Mouse (Mus musculus) frontal cortex, adult 2 months (tissue): ENCODE data around the gene Myh6. TPM values are rescaled to one million over a fixed set of nuclear protein-coding genes. Genes with fewer than 3 reads are reported as not detected.

Experiments used
- DNase-seq, 2 experiments: peaks; one replicate each; pipeline ENCODE4 v3.0.0; 2022; ENCODE audit warnings: low spot score in 1 of 2; ENCODE audit errors: extremely low spot score in 1 of 2
- polyA plus RNA-seq: library from polyadenylated mRNA; depleted of rRNA; stranded (reverse); fragments of >200 nt; gene quantifications from 2 replicates; pipeline ENCODE4 v1.2.3, GENCODE M21; 2012; rRNA removed

Gene Myh6
- polyA plus RNA-seq, 1 experiment: 0.02 TPM

- DNase-seq: peak in 1 of 2 experiments; percentile 40
Measured at GRCm38 (mm10) chr14:54894296-54895151, 72.2 kb downstream of the Myh6 start.

GRCm38 (mm10) chr14:54893651-54894181 is 73.0 kb downstream of the Myh6 start:
- DNase-seq: peak; percentile 99 to 100

DNA sequence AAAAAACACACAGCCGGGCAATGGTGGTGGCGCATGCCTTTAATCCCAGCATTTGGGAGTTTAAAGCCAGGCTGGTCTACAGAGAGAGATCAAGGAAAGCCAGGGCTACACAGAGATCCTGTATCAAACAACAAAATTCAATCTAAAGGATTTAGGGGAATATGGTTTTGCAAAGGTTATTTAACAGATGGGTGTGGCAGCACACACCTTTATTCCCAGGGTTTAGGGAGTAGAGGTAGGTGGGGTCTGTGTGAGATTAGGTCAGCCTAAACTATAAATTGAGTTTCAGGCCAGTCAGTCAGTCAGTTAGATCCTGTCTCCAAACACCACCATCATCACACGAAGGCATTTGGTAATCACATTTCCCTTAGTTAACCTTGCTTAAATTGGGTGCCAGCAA is 74.5 kb downstream of the Myh6 start, which contains the start of gene Pabpn1:
Gene Pabpn1, plus strand, starts transcription at position 301 of the 400 bp plus-strand sequence.
- no peak for DNase-seq

Other genes starting within 250 kb of the Myh6 start
- 41.2 and 43.0 TPM in 2 replicates for gene Slc7a8, start 185.0 kb downstream of the Myh6 start, polyA plus RNA-seq
- gene Rnf212b, start 152.8 kb downstream of the Myh6 start, polyA plus RNA-seq: 0.13 TPM in 1 of 2 replicates, not detected in the other
- 8.7 and 9.0 TPM in 2 replicates for gene Homez, start 96.0 kb downstream of the Myh6 start, polyA plus RNA-seq
- gene Ppp1r3e, start 89.4 kb downstream of the Myh6 start, polyA plus RNA-seq: 13.7 and 16.1 TPM in 2 replicates
- 92.6 and 107 TPM in 2 replicates for gene Bcl2l2, start 83.5 kb downstream of the Myh6 start, polyA plus RNA-seq
- 0.90 TPM in 1 of 2 replicates, not detected in the other for gene Gm20521, start 83.5 kb downstream of the Myh6 start, polyA plus RNA-seq
- 466 and 555 TPM in 2 replicates for gene Pabpn1, start 74.4 kb downstream of the Myh6 start, polyA plus RNA-seq
- gene Slc22a17, start 53.8 kb downstream of the Myh6 start, polyA plus RNA-seq: 744 and 786 TPM in 2 replicates
- gene Efs, start 40.8 kb downstream of the Myh6 start, polyA plus RNA-seq: 13.4 and 14.5 TPM in 2 replicates
- 0.46 and 0.90 TPM in 2 replicates for gene Il25, start 34.2 kb downstream of the Myh6 start, polyA plus RNA-seq
- gene Cmtm5, start 30.7 kb downstream of the Myh6 start, polyA plus RNA-seq: 120 and 147 TPM in 2 replicates
- not detected in 2 replicates for gene Gm17428, start 10.0 kb upstream of the Myh6 start, polyA plus RNA-seq
- gene Myh7, start 27.7 kb upstream of the Myh6 start, polyA plus RNA-seq: 26.8 and 29.3 TPM in 2 replicates
- 36.5 and 37.2 TPM in 2 replicates for gene Ngdn, start 48.5 kb upstream of the Myh6 start, polyA plus RNA-seq
- gene Zfhx2, start 125.4 kb upstream of the Myh6 start, polyA plus RNA-seq: 13.4 and 15.0 TPM in 2 replicates
- gene Thtpa, start 127.9 kb upstream of the Myh6 start, polyA plus RNA-seq: 14.4 and 15.5 TPM in 2 replicates
- 15.5 and 18.3 TPM in 2 replicates for gene Ap1g2, start 139.7 kb upstream of the Myh6 start, polyA plus RNA-seq
- 228 and 231 TPM in 2 replicates for gene Jph4, start 150.0 kb upstream of the Myh6 start, polyA plus RNA-seq